Mouse (Mus musculus) stomach, embryonic 16.5 days (tissue): ENCODE data around the gene Kcnc3. TPM values are rescaled to one million over a fixed set of nuclear protein-coding genes. Genes with fewer than 3 reads are reported as not detected.

ENCODE experiments used
- ATAC-seq: fragments of 200-750 bp; cut with Nextera tagmentation; 2 replicates; pipeline ENCODE4 v1.8.0; 2017; ENCODE audit warnings: moderate number of reproducible peaks, moderate TSS enrichment; ENCODE audit not compliant: insufficient read depth, low FRiP score
- H3K27ac ChIP-seq: fragments of 300-500 bp; sonication (generic); 2 replicates; pipeline ENCODE4 v1.5.1; 2014; ENCODE audit warnings: low read length
- H3K27me3 ChIP-seq: fragments of 300-500 bp; sonication (generic); 2 replicates; pipeline ENCODE4 v1.6.1; 2014; ENCODE audit warnings: low read length, control low read depth, mixed read lengths; ENCODE audit not compliant: control insufficient read depth, insufficient read depth
- H3K36me3 ChIP-seq: fragments of 300-500 bp; sonication (generic); 2 replicates; pipeline ENCODE4 v1.6.1; 2014; ENCODE audit warnings: low read length; ENCODE audit not compliant: control insufficient read depth, insufficient read depth
- H3K4me1 ChIP-seq: fragments of 300-500 bp; sonication (generic); 2 replicates; pipeline ENCODE4 v1.6.1; 2014; ENCODE audit warnings: low read length, control low read depth, mixed read lengths; ENCODE audit not compliant: control insufficient read depth, insufficient read depth
- H3K4me2 ChIP-seq: fragments of 300-500 bp; sonication (generic); 2 replicates; pipeline ENCODE4 v1.6.1; 2014; ENCODE audit warnings: low read depth, low read length, mixed read lengths
- H3K4me3 ChIP-seq: fragments of 300-500 bp; sonication (generic); replicated peaks from 2 replicates; pipeline ENCODE4 v1.5.1; 2014; ENCODE audit warnings: mild to moderate bottlenecking, low read length
- H3K9ac ChIP-seq: fragments of 300-500 bp; sonication (generic); 2 replicates; pipeline ENCODE4 v1.6.1; 2014; ENCODE audit warnings: low read length
- H3K9me3 ChIP-seq: fragments of 300-500 bp; sonication (generic); replicated peaks from 2 replicates; pipeline ENCODE4 v1.6.1; 2016; ENCODE audit warnings: low read length, control low read depth; ENCODE audit not compliant: control insufficient read depth
- WGBS: fragments of 180-500 bp; shearing (Covaris S2); extraction: QIAGEN DNeasy Blood & Tissue Kit; methylation state at CpG from one replicate; pipeline ENCODE4 v1.1.7; 2014; 5-methylcytosine and 5-hydroxymethylcytosine counted together
- polyA plus RNA-seq: library from polyadenylated mRNA; unstranded; fragments of >200 nt; fragmentation: Nextera tagmentation; extraction: Ambion mirVana; gene quantifications from 2 replicates; pipeline ENCODE4 v1.2.1, GENCODE M21; 2015

Kcnc3 gene
- polyA plus RNA-seq, 1 experiment from 2014 or later: 0.26 TPM

- no peaks in the 10 kb centered on the region for H3K9me3 ChIP-seq
- H3K36me3 ChIP-seq: no peaks in the 10 kb centered on the region
- no peaks in the 10 kb centered on the region for H3K27me3 ChIP-seq
- H3K4me1 ChIP-seq: no peaks in the 10 kb centered on the region
- 70% methylated on average over 7 of the region's 7 CpGs for WGBS
- H3K27ac ChIP-seq: no peak overlapping the region
- no peak overlapping the region for H3K4me3 ChIP-seq
- H3K9ac ChIP-seq: no peak overlapping the region
- ATAC-seq: no peak
- H3K4me2 ChIP-seq: no peak overlapping the region
These were observed 61.0 kb downstream of the Kcnc3 start for GRCm38 (mm10) chr7:44651416-44651815.

GRCm38 (mm10) chr7:44653773-44654172, 63.3 kb downstream of the Kcnc3 start:
- Histone ChIP-seq H3K9me3 (no peaks in the 10 kb centered on the region), H3K27me3 (no peaks in the 10 kb centered on the region), H3K4me2 (no peak overlapping the region), H3K4me1 (no peaks in the 10 kb centered on the region), H3K4me3 (no peak overlapping the region), H3K36me3 (no peaks in the 10 kb centered on the region), H3K9ac (no peak overlapping the region), H3K27ac (no peak overlapping the region)
- no peak for ATAC-seq
- WGBS: 53% methylated on average over 8 of the region's 8 CpGs

Other genes starting within 250 kb of the Kcnc3 start
- 1.3 and 1.5 TPM in 2 replicates for gene Syt3, start 206.6 kb upstream of the Kcnc3 start, polyA plus RNA-seq
- gene 1700008O03Rik, start 204.8 kb upstream of the Kcnc3 start, polyA plus RNA-seq: 0.84 and 1.2 TPM in 2 replicates
- gene Lrrc4b, start 161.6 kb upstream of the Kcnc3 start, polyA plus RNA-seq: 0.31 and 0.52 TPM in 2 replicates
- 0.72 and 0.87 TPM in 2 replicates for gene Aspdh, start 125.3 kb upstream of the Kcnc3 start, polyA plus RNA-seq
- 88.0 and 102 TPM in 2 replicates for gene Josd2, start 122.7 kb upstream of the Kcnc3 start, polyA plus RNA-seq
- 69.9 and 80.7 TPM in 2 replicates for gene Emc10, start 94.1 kb upstream of the Kcnc3 start, polyA plus RNA-seq
- 7.0 and 8.2 TPM in 2 replicates for gene Fam71e1, start 94.1 kb upstream of the Kcnc3 start, polyA plus RNA-seq
- gene Mybpc2, start 66.0 kb upstream of the Kcnc3 start, polyA plus RNA-seq: 0.41 and 1.8 TPM in 2 replicates
- gene Spib, start 58.6 kb upstream of the Kcnc3 start, polyA plus RNA-seq: 0.52 and 0.76 TPM in 2 replicates
- 70.3 and 72.8 TPM in 2 replicates for gene Pold1, start 41.8 kb upstream of the Kcnc3 start, polyA plus RNA-seq
- 62.0 and 68.6 TPM in 2 replicates for gene Nr1h2, start 36.7 kb upstream of the Kcnc3 start, polyA plus RNA-seq
- 3.7 and 5.4 TPM in 2 replicates for gene Napsa, start 18.3 kb upstream of the Kcnc3 start, polyA plus RNA-seq
- 17.5 and 20.5 TPM in 2 replicates for gene Myh14, start 80.2 kb downstream of the Kcnc3 start, polyA plus RNA-seq
- gene Izumo2, start 118.1 kb downstream of the Kcnc3 start, polyA plus RNA-seq: not detected in 2 replicates
- 32.1 and 32.8 TPM in 2 replicates for gene Vrk3, start 157.7 kb downstream of the Kcnc3 start, polyA plus RNA-seq
- gene Zfp473, start 160.4 kb downstream of the Kcnc3 start, polyA plus RNA-seq: 1.8 and 2.3 TPM in 2 replicates
- 73.8 and 83.1 TPM in 2 replicates for gene Nup62, start 225.4 kb downstream of the Kcnc3 start, polyA plus RNA-seq
- gene Il4i1, start 225.7 kb downstream of the Kcnc3 start, polyA plus RNA-seq: 0.88 and 1.3 TPM in 2 replicates
- 3.8 and 4.6 TPM in 2 replicates for gene Atf5, start 226.0 kb downstream of the Kcnc3 start, polyA plus RNA-seq